ENCODE assay signal across 8 mouse cellular contexts in genomic region chr7:105751491-105752433, GRCm38 (mm10). TPM values are rescaled to one million over a fixed set of nuclear protein-coding genes. Genes with fewer than 3 reads are reported as not detected.
DNase-seq lines count a peak whose midpoint lies in the region; ATAC-seq lines count a peak whose summit lies in the region.

Gene Tpp1 (minus strand): TSS chr7:105752235.

- intact Hi-C loops in gastrocnemius, postnatal 14 days (cut with DNase I; ENCODE audit: low total_unique reads), result loop anchor here (10.0 kb wide), 1 partner anchor 53 kb away; no protein-coding TSS in a partner anchor
- intact Hi-C loops in left cerebral cortex, postnatal 10 days (cut with DNase I), result no loop called here

- peak; percentile 93 for DNase-seq in adipocyte (ENCODE audit: low spot score)
- DNase-seq in embryo, embryonic 10 days (ENCODE audit: low spot score), result peak; percentile 97
- peak; percentile 89 for DNase-seq in gastrocnemius, postnatal 14 days
- DNase-seq in left cerebral cortex, postnatal 10 days (ENCODE audit: extremely low spot score in 1 of 2, low spot score in 2 of 2), result peak; percentile 93 to 94
- peak; percentile 92 for DNase-seq in right cerebral cortex, postnatal 25 days
- DNase-seq in urinary bladder, postnatal 4 days (ENCODE audit: low spot score in 2 of 2), result peak; percentile 88 to 91

- ATAC-seq in inflammation-experienced regulatory T-cells, adult 6 months, result peak; percentile 100
- peak; percentile 95 for ATAC-seq in megakaryocyte-erythroid progenitor cell, adult 5-6 weeks (replicated peaks; ENCODE audit: low FRiP score, low TSS enrichment, poor library complexity, severe bottlenecking)

RNA-seq across cellular contexts. Expression of gene Tpp1, which starts in this region (rescaled TPM):
- total RNA-seq in gastrocnemius, postnatal 14 days (2021), result 10 to 100 TPM; 30.7 to 35.0 TPM
- 100 to 1,000 TPM in 2 of 3 experiments, 10 to 100 TPM in 1; 92.5 to 132 (median 131) TPM for polyA plus RNA-seq in inflammation-experienced regulatory T-cells, adult 6 months (2017; shearing (Covaris generic))
- 10 to 100 TPM; 32.6 to 40.0 TPM for total RNA-seq in left cerebral cortex, postnatal 10 days (2021)
- 80.7 and 98.6 TPM in 2 replicates for total RNA-seq in megakaryocyte-erythroid progenitor cell, adult 5-6 weeks (2014; fragmentation: Nextera tagmentation)
- 26.8 and 37.9 TPM in 2 replicates for total RNA-seq in megakaryocyte-erythroid progenitor cell, adult 5-6 weeks (2017)

Comparison
In these comparisons a context has a peak if more than half of its experiments do, and no peak if none do; other contexts are left out.
1. Peak in every context shown above with its lines: DNase-seq and ATAC-seq.